Mouse (Mus musculus) left cerebral cortex, postnatal 25 days (tissue): ENCODE results near the gene Gcg. TPM values are rescaled to one million over a fixed set of nuclear protein-coding genes. Genes with fewer than 3 reads are reported as not detected.

ENCODE experiments used
- DNase-seq, 2 experiments: peaks; one replicate each; pipeline ENCODE4 v3.0.0; 2022; ENCODE audit warnings: low spot score in 2 of 2, mixed read lengths in 1 of 2
- intact Hi-C: fragments of 180-260 bp; cut with DNase I; formaldehyde crosslinking; loops from one replicate; pipeline ENCODE4 v1.15.1; 2025
- total RNA-seq, 2 experiments: library from RNA; stranded (reverse); gene quantifications; 2 replicates each; pipeline ENCODE4 v1.2.3; 2021

Gene Gcg
- not detected for total RNA-seq

DNA sequence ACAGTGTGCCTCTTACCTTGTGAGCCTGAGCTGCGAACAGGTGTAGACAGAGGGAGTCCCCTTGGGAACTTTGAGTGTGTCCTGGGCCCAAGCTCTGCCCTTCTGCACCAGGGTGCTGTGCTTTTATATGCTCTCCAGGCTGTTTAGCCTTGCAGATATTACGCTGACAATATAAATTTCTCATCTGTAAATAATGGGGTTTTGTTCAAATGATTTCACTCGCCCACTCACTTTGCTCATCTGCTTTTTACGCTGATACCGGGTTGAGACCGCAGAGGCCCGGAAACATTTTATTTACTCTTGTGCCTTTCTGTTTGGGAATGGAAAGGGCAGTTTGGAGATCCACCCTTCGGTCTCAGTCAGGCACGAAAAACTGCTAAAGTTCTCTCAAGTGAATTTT is at the start of gene Gcg:
Gene Gcg, minus strand, starts transcription at position 101 of the 400 bp plus-strand sequence.
- no peak for DNase-seq
- intact Hi-C loops = no loop called here

DNA sequence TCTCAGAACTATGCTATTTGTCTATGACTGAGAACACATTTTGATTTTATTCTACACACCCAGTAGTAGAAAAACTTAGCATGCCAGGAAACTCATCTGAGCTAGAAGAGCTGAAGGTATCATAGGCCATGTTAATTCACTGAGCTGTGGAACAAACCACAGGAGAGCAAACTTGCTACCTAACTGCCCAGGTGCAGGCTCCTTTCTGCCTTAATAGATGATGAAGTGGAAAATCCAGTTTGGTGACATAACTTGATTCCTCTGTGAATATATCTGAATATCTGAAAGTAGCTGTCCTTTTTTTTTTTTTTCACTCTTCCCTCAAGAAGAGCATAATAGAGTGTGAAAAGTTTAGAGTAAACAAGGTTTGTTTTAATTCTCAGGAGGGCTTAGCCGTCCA is 47.6 kb upstream of the Gcg start:
- DNase-seq = no peak
- intact Hi-C loops = no loop called here

DNA sequence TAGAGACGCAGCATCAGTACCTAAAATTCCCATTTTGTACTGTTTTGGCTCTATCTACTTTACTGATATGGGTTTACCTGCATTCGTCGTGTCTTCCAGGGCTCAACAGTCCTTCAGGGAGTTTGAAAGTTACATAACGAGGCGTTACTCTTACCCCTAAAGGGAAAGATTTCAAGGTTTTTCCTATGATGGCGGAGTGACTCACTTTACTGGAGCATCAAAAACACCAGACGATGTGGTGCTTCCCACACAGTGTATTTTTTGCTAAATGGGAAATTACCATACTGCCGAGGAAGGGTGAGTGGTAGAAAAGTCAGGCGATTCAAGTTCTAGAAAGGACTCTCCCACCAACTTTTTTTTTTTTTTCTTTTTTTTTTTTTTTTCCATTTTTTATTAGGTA is 42.9 kb upstream of the Gcg start:
- intact Hi-C loops = loop anchor here (2.0 to 5.0 kb wide), 2 partner anchors 46 to 101 kb away; no protein-coding TSS in a partner anchor

DNA sequence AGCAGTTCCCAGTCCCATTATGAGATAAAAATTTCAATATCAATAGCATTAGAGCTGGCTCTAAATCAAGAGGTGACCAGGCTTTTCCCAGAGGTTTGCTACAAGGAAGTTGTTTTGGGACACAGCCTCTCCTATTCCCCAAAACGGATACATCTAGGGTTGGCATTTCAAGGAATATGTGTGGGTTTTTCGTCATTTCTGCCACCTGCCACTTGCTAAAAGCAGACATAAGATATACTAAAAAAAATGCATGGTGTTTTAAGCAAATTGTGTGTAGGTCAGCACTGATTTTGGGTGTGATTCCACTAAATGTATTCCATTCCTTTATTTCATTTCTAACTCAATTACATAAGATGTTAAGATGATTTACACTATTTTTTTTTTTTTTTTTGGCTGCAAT is 34.3 kb upstream of the Gcg start:
- peak in 1 of 2 experiments; percentile 95 for DNase-seq
- intact Hi-C loops = loop anchor here (2.0 to 10.0 kb wide), 2 partner anchors 63 to 703 kb away; no protein-coding TSS in a partner anchor

More for the DNA sequence above, 42.9 kb upstream of the Gcg start:
- DNase-seq = peak in 1 of 2 experiments; percentile 92

DNA sequence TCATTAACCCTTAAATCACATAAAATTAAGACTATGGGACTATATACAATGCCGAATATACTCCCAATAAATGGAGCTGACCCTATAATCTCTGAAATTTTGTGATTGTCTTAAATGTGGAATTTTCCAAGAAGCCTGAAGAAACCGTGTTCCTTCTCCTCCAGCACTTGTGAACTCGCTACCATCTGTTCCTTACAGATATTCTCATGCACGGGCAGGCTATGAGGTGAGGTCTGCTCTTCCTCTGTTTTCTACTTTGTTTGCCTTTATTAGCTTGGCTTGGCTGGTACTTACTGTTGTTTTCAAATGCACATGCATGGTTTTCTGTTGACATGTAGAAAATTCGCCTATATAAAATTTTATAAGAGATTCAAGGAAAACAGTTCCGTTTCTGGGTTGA is 31.0 kb upstream of the Gcg start:
- intact Hi-C loops = loop anchor here (10.0 kb wide), 1 partner anchor 700 kb away; no protein-coding TSS in a partner anchor
- DNase-seq = peak in 1 of 2 experiments; percentile 58

DNA sequence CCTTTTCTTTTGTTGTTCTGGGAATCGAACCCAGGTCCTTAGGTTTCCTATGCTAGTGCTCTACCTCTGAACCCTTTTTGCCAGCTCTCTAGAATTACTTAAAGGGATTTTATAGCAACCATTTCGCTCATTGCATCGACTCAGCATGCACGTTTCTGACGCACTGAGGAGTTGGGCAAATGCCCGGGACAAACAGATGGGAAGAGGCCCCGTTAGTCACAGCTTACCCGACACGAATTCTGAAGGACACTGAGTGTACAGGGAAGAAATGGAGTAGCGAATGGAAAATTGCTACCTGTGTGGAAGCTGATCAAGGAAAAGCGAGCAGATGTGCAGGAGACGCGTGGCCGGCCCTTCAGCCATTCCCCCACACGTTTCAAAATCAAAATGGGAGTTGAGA is 30.0 kb upstream of the Gcg start:
- peak; percentile 65 to 96 for DNase-seq
- intact Hi-C loops = loop anchor here (10.0 kb wide), 1 partner anchor 699 kb away; no protein-coding TSS in a partner anchor

DNA sequence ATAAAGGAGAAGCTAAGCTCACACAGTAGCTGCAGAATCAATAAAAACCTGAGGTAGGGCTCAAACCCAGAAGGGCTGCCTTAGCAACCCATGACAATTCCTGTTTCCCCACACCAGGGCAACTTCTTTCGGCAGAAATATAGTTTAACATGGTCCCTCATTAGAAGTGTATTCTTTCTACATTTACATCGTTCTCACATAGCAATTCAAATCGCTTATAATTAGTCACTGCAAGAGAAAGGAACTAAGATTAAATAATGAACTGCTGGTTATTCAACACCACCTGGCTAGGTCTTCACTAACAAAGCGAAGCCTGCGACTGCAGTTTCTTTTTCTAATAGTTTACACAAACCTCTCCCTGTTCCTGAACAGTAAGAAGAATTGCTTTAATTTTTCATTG is 23.7 kb upstream of the Gcg start:
- DNase-seq = no peak
- intact Hi-C loops = no loop called here

DNA sequence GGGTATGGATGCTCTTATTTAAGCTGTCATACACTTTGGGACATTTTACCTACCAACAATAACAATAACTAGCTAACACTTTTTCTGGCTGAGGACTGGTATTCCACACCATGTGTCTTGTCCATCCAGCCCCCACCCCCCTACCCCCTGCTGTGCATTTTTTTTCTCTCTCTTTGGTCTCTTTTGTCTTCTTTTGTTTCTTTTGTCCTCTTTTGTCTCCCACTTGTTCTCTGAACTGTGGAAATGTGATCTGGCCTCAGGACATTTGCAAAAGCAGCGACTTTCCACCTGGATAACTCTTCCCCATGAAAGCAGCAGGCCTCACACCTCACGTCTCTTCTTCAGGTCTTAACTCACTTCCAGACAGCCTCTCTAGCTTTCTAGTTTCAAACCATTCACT is 23.0 kb upstream of the Gcg start:
- intact Hi-C loops = no loop called here
- DNase-seq = no peak

DNA sequence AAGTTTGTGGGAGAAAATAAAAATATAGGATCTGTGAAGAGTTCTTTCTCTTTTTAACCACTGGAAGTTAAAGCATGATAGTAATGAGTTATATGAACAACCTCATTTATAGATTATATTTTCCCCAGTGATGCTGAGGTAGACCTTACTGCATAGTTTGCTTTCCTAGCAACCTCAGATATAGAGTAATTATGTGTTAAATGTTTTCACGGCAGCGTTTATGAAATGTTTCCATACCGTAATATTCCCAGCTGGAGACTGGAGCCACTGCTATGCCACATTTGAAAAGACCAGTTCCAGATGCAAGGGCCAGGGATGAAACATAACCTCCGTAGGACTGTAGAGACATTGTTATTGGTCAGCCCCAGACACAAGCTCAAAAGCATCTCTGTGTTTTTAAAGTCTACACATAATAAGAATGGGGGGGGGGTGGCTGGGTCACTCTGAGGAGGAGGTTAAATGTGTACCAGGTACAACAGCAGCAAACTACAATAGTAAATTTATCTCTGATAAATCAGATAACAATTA is 20.9 kb upstream of the Gcg start:
- intact Hi-C loops = no loop called here
- DNase-seq = no peak

DNA sequence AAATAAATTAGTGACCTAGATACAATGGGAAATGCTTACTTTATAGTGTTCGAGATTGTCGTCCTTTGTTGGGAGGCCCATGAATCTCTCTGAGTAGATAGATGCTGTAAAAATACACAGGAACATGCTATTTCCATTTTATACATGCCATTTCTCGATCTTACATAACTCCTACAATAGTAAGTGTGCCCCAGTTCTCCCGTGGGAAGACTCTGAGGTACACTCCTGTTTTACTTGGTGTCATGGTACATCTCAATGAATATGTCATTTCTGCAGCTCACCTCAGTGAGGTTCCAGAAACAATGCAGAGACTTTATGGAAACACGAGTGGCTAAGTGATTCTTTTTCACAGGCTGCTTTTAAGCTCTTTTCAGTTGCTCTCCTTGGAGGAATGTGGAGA is 19.9 kb upstream of the Gcg start:
- intact Hi-C loops = no loop called here
- DNase-seq = peak in 1 of 2 experiments; percentile 72

DNA sequence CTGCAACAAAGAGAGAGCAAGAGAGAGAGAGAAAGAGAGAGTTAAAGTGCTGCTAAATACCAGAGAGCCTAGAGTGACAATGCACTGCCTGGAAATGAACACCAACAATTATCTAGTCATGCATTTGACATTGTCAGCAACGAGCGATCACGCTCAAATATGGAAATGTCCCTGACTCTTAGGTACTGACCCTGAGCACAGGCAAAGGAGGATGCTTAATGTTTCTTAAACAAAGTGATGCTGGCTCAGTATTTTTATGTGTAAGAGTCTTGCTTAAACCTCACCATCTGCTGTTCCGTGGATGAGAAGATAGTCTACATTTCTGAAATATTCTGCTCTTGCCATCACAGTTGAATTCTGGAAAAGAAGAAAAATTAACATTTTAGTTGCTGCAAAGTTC is 19.1 kb upstream of the Gcg start:
- intact Hi-C loops = no loop called here
- DNase-seq = peak; percentile 41 to 69

DNA sequence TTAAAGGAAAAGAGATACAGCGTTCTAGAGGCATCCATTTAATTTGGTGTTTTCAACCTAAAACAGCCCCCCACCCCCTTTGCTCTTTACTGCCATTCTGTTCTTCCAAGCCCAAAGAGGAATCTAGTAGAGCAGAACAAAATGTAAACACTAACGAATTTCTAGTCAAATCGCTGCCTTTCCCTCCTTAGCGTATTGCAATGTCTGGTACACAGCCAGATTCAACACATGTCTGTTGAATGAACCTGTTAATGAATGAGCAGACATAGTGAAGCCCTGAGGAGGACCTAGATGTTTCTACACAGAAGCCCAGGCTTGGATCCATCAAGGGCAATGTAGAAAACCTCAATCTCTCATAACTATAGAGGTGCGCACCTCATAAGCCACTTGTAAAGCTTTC is 15.4 kb upstream of the Gcg start:
- intact Hi-C loops = loop anchor here (5.0 kb wide), 1 partner anchor 128 kb away; no protein-coding TSS in a partner anchor
- DNase-seq = no peak

DNA sequence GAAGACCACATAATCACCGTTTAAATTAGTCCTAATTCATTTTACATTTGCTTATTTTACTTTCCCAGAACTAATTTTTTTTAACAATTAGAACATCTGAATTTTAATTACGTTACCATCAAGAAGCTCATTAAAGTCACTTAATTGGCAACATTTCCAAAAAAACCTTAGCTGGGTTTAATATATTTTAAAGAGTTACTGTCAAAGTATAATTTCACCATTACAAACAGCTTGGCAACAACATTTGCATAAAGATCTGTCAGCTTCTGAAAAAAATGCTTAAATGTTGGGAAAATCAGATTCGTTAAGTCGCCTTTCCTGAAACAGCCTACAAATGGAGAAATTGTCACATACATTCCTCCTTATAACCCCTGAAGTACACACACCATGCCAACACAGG is 14.6 kb upstream of the Gcg start:
- intact Hi-C loops = loop anchor here (5.0 kb wide), 1 partner anchor 129 kb away; no protein-coding TSS in a partner anchor
- no peak for DNase-seq

DNA sequence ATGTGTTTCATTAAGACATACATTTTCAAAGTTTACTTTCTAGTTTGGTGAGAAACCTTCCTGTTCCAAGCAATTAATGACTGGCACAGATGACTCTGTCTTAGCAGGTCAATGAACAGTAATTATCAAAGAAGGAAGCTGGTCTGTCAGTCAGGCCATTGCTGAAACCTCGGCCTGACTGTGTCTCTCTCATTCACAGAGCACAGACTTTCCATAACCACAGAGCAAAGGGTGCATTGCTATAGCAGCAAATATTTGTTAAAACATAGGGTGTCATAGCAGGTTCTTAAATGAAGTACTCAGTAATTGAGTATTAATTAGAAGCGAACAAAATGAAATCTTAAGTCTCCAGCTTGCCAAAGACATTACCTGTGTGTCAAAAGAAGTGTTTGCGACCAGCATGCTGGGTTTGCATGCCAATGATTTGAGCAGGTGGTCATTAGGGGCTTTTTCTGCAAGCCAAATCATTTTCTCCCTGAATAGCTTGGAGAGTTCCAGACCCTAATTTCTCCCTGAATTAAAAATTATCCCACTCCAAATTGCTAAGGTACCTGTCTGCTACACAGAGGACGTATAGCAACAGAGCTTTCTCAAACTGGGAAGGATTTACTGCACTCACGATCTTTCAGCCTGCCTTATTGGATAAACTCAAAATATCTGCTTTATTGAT is 14.0 kb upstream of the Gcg start:
- intact Hi-C loops = loop anchor here (5.0 kb wide), 1 partner anchor 130 kb away; no protein-coding TSS in a partner anchor
- no peak for DNase-seq

DNA sequence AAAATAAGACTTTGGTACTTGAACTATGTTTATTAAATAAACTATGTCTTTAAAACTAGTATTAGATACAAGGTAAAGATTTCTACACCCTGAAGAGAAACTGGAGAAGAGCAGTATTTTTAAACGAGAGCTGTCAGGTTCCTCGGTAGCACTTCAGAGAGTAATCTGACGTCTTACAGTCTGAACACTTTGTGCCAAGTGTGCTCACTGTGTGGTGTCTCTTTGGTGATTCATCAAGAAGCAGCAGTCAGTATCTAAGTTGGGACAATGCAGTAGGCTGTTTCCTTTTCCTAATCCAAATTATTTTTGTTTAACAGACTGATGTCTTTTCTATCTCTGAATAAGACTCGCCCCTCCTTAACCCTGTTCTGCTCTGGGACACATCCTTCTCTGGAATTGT is 12.0 kb upstream of the Gcg start:
- DNase-seq = peak in 1 of 2 experiments; percentile 88
- intact Hi-C loops = loop anchor here (5.0 kb wide), 1 partner anchor 132 kb away; no protein-coding TSS in a partner anchor

DNA sequence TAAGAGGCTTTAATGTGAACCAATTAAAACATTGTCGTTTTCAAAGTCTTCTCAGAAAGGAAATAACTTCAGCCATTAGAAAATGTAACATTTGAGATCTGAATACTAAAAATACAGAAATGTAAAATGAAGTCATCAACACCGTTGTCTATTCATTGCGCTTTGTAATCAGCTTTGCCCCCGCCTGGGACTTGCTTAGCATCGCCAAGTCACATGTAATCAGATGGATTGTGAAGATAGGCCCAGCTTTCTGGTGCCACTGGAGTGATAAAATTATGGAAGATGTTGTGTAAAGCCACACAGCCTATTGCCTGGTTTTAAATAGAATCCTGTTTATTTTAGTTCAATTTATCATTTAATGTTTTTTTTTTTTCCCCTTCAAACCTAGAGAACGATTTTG is 6.4 kb upstream of the Gcg start:
- DNase-seq = peak in 1 of 2 experiments; percentile 60
- intact Hi-C loops = no loop called here

DNA sequence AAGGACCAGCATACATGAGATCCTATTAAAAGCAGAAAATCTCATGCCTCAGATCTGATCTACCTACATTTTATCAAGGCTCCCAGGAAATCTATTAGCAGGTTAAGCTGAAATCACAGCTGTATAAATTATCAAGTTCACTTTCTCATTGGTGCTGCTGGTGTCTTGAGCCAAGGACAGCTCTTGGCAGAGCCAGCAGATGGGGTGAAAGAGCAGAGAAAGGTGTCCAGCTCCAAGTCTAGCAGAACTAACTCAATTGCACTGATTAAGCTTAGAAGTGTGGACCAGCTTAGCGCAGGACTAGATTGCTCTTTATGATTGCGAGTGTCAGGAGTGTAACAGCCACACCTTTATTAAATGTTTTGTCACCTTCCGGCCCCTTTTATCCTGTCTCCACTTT is 1.5 kb upstream of the Gcg start:
- DNase-seq = no peak
- intact Hi-C loops = no loop called here

DNA sequence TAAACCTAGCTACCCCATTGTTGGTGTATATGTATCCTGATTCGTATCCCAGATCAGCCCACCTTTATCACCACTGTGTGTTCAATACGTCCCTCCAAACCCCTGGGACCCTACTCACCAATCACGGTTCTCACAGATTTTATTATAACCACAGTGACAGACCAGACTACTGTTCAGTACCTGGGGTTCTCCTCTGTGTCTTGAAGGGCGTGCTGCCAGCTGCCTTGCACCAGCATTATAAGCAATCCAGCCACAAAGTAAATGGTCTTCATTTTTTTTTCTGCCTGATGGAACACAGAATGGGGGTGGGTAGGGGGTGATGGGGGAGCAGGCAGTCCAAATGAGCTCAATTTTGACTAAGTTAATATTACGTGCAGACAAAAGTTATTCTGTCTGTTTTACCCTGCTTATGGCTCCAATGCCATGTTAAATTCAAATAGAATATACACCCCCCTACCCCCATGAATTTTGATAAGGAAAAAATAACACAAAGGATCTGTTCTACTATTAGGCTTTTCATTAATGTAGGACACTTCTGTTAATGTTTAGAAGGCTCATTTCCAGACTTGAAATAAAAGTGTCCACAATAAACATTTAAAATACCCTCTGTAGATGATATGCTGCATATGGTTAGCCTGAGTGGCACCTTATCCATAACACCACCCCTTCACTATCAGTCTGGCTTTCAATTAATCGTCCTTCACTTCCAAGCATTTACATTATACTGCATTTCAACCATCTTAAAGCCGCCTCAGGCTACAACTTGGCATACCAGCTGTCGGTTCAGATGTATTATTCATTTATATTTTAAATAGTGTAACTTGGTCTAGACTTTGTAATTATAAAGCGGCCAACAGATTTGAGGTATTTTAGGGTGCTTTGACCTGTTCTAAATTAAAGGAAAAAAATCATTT is 2.9 kb downstream of the Gcg start:
- no peak for DNase-seq
- intact Hi-C loops = no loop called here

DNA sequence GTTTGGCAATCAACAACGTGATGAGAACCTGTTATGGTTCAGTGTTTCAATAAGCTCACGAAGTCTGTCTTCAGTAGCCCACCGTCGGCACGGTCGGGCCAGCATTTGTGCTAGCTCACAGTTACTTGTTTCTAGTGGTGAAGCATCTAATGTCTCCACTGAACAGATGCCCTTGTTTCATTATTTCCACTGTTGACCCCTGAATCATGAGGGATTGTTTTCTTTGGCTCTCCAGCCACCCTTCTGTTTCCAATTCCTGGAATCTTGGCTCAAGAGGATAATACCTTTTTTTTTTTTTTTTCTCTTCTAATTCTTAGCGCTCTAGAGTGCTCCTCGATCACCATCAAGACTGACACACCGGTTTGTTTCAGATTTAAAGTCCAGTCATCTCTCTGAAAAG is 13.9 kb downstream of the Gcg start:
- intact Hi-C loops = no loop called here
- no peak for DNase-seq

DNA sequence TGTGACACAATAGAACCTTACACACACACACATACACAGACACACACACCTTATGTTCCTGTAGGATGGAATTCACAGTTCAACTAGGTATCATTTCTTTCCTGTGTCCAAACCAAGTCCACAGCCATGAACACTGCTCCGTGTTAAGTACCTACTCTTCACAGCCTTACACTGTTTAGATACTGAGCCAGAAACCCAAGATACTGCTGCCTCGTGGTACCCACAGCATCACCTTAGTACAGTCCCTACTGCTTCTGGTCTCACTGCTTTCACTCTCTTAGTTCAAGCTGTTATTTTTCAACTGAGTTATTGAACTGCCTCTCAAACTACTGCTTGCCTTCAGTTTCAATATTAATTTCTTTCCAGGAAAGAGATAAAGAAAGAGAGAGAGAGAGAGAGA is 20.2 kb downstream of the Gcg start:
- no peak for DNase-seq
- intact Hi-C loops = no loop called here
